Mouse (Mus musculus) liver, embryonic 13.5 days (tissue): Measurements from ENCODE around the gene Lrrc17. TPM values are rescaled to one million over a fixed set of nuclear protein-coding genes. Genes with fewer than 3 reads are reported as not detected.

Experiments used
- ATAC-seq: fragments of 200-750 bp; cut with Nextera tagmentation; 2 replicates; pipeline ENCODE4 v1.8.0; 2017; ENCODE audit warnings: low read depth, mild to moderate bottlenecking, moderate number of reproducible peaks, moderate library complexity
- DNase-seq: peaks from one replicate; pipeline ENCODE4 v3.0.0; 2022
- H3K27ac ChIP-seq: fragments of 300-500 bp; sonication (generic); 2 replicates; pipeline ENCODE4 v1.5.1; 2015; ENCODE audit warnings: moderate library complexity, mild to moderate bottlenecking, inconsistent platforms
- H3K27me3 ChIP-seq: fragments of 300-500 bp; sonication (generic); 2 replicates; pipeline ENCODE4 v1.6.1; 2015; ENCODE audit warnings: mild to moderate bottlenecking, inconsistent platforms
- H3K36me3 ChIP-seq: fragments of 300-500 bp; sonication (generic); 2 replicates; pipeline ENCODE4 v1.6.1; 2015; ENCODE audit warnings: mild to moderate bottlenecking, inconsistent platforms
- H3K4me1 ChIP-seq: fragments of 300-500 bp; sonication (generic); replicated peaks from 2 replicates; pipeline ENCODE4 v1.6.1; 2015; ENCODE audit warnings: inconsistent platforms
- H3K4me2 ChIP-seq: fragments of 300-500 bp; sonication (generic); 2 replicates; pipeline ENCODE4 v1.6.1; 2015; ENCODE audit warnings: inconsistent platforms, mild to moderate bottlenecking, moderate library complexity
- H3K4me3 ChIP-seq: fragments of 300-500 bp; sonication (generic); replicated peaks from 2 replicates; pipeline ENCODE4 v1.5.1; 2015; ENCODE audit warnings: mild to moderate bottlenecking, inconsistent platforms
- H3K9ac ChIP-seq: fragments of 300-500 bp; sonication (generic); 2 replicates; pipeline ENCODE4 v1.6.1; 2015; ENCODE audit warnings: mild to moderate bottlenecking, inconsistent platforms
- H3K9me3 ChIP-seq: fragments of 300-500 bp; sonication (generic); replicated peaks from 2 replicates; pipeline ENCODE4 v1.6.1; 2016; ENCODE audit warnings: inconsistent platforms
- WGBS: fragments of 180-500 bp; shearing (Covaris S2); methylation state at CpG from one replicate; pipeline ENCODE4 v1.1.7; 2015; ENCODE audit not compliant: insufficient replicate concordance; 5-methylcytosine and 5-hydroxymethylcytosine counted together
- polyA plus RNA-seq: library from polyadenylated mRNA; unstranded; fragments of >200 nt; fragmentation: Nextera tagmentation; extraction: Ambion mirVana; gene quantifications from 2 replicates; pipeline ENCODE4 v1.2.1, GENCODE M21; 2015

The Lrrc17 gene
- polyA plus RNA-seq, 1 experiment from 2014 or later: 2.5 TPM

- no peak overlapping the region for H3K27ac ChIP-seq
- no peaks in the 10 kb centered on the region for H3K4me1 ChIP-seq
- no peak overlapping the region for H3K4me3 ChIP-seq
- H3K27me3 ChIP-seq: no peaks in the 10 kb centered on the region
- WGBS: 67% methylated on average over 10 of the region's 10 CpGs
- H3K4me2 ChIP-seq: no peak overlapping the region
- H3K36me3 ChIP-seq: no peaks in the 10 kb centered on the region
- no peaks in the 10 kb centered on the region for H3K9me3 ChIP-seq
- ATAC-seq (no peak), DNase-seq (no peak)
- no peak overlapping the region for H3K9ac ChIP-seq
Observed at GRCm38 (mm10) chr5:21513363-21513762, 30.0 kb upstream of the Lrrc17 start.

- H3K4me3 ChIP-seq: no peak overlapping the region
- H3K9ac ChIP-seq: no peak overlapping the region
- DNase-seq: no peak
- no peaks in the 10 kb centered on the region for H3K9me3 ChIP-seq
- no peaks in the 10 kb centered on the region for H3K36me3 ChIP-seq
- no peaks in the 10 kb centered on the region for H3K27me3 ChIP-seq
- H3K27ac ChIP-seq: no peak overlapping the region
- no peak overlapping the region for H3K4me2 ChIP-seq
- H3K4me1 ChIP-seq: no peaks in the 10 kb centered on the region
- no peak for ATAC-seq
- WGBS: 63% methylated on average over 2 of the region's 2 CpGs
Observed at GRCm38 (mm10) chr5:21517562-21517961, 25.8 kb upstream of the Lrrc17 start.

DNA sequence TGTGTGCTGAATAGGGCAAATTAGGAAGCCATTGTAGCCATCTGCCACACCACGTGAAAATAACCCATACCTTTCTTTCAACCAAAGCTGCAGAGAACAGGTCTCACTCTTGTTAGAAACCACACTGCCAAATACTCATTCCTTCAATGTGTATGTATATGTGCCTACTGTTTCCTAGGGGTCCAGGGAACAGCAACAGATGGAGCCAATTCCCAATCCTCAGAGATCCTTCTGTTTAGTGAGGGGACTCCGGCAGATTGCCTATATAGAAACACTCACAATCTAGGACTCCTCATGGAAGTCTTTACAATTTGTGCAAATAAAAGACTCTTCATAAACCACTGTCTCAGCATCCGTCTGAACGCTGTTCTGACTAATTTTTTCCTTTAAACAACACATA, 25.2 kb upstream of the Lrrc17 start:
- H3K4me1 ChIP-seq: no peaks in the 10 kb centered on the region
- no peak overlapping the region for H3K4me2 ChIP-seq
- ATAC-seq (no peak), DNase-seq (no peak)
- no peaks in the 10 kb centered on the region for H3K9me3 ChIP-seq
- H3K27me3 ChIP-seq: no peaks in the 10 kb centered on the region
- H3K4me3 ChIP-seq: no peak overlapping the region
- 62% methylated on average over 4 of the region's 4 CpGs for WGBS
- no peak overlapping the region for H3K27ac ChIP-seq
- H3K9ac ChIP-seq: no peak overlapping the region
- H3K36me3 ChIP-seq: no peaks in the 10 kb centered on the region

DNA sequence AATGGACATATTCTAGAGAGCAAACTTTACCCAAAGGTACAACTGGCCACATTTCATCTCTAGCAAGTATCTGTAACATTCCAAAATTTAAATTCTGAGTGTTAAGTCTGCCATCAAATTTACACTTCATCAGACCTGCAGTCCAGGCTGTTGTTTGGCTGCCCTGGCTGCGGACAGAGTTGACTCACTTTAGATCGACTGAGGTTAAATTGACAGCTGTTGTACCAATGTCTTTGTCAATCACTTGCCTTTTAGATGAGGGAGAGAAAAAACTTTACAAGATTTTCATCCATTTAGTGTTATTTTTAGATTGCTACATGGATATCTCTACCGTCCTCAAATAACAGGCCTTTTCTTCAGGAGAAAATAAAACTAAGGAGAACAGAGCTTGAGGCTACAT, 24.2 kb upstream of the Lrrc17 start:
- Histone ChIP-seq H3K9me3 (no peaks in the 10 kb centered on the region), H3K27ac (no peak overlapping the region), H3K4me3 (no peak overlapping the region), H3K4me1 (no peaks in the 10 kb centered on the region), H3K36me3 (no peaks in the 10 kb centered on the region), H3K4me2 (no peak overlapping the region), H3K9ac (no peak overlapping the region), H3K27me3 (no peaks in the 10 kb centered on the region)
- ATAC-seq (no peak), DNase-seq (no peak)
- WGBS: 70% methylated on average over 3 of the region's 3 CpGs

GRCm38 (mm10) chr5:21526835-21527485, 16.4 kb upstream of the Lrrc17 start:
- DNase-seq: no peak
- Histone ChIP-seq H3K36me3 (no peaks in the 10 kb centered on the region), H3K9ac (no peak overlapping the region), H3K27me3 (no peaks in the 10 kb centered on the region), H3K9me3 (no peaks in the 10 kb centered on the region), H3K4me3 (no peak overlapping the region), H3K27ac (no peak overlapping the region), H3K4me2 (no peak overlapping the region), H3K4me1 (peaks cover 7% of the 10 kb centered on the region; the same call in 1 of the 2 replicates)
- ATAC-seq: no peak
- WGBS: 57% methylated on average over 11 of the region's 11 CpGs

GRCm38 (mm10) chr5:21527488-21527911, 15.9 kb upstream of the Lrrc17 start:
- no peaks in the 10 kb centered on the region for H3K9me3 ChIP-seq
- H3K27ac ChIP-seq: no peak overlapping the region
- 25% methylated on average over 4 of the region's 4 CpGs for WGBS
- DNase-seq: no peak
- no peak overlapping the region for H3K9ac ChIP-seq
- no peak overlapping the region for H3K4me3 ChIP-seq
- H3K4me1 ChIP-seq: peaks cover 7% of the 10 kb centered on the region; the same call in 1 of the 2 replicates
- no peaks in the 10 kb centered on the region for H3K36me3 ChIP-seq
- no peak overlapping the region for H3K4me2 ChIP-seq
- H3K27me3 ChIP-seq: no peaks in the 10 kb centered on the region
- no peak for ATAC-seq

DNA sequence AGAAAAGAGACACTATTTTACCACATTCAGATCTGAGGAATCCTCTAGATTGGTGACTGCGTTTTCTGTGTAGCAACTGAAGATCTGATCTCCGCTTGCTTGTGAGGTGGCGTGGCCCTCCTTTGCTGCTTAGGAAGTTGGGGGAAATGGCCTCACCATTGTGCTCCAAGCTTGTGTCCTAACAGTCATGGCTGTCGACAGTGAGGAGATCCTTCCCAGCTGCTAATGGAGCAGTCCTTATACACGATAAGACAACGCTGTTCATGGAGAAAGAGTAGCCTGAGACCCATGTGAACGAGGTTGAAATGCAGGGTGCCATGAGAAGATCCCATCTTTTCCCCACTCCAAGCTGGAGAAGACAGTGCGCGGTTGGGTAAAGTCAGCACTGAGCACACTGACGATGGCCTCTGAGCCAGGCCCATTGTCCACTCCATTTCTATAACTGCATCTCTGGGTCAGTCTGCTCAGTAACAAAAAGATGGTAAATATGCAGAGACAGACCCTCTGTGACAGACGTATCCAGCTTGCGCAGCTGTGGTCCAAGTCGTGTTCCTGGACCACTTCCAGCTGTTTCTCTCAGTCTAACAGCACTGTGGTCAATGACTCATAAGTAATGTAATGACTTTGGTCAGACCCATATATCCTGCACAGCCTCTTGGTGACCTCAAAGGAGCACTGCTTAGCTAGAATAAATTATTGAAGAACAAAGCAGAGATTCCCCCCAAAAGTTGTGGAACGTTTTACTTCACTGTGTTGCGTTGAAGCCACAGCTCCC, 15.1 kb upstream of the Lrrc17 start:
- no peak for ATAC-seq
- no peak overlapping the region for H3K4me3 ChIP-seq

DNA sequence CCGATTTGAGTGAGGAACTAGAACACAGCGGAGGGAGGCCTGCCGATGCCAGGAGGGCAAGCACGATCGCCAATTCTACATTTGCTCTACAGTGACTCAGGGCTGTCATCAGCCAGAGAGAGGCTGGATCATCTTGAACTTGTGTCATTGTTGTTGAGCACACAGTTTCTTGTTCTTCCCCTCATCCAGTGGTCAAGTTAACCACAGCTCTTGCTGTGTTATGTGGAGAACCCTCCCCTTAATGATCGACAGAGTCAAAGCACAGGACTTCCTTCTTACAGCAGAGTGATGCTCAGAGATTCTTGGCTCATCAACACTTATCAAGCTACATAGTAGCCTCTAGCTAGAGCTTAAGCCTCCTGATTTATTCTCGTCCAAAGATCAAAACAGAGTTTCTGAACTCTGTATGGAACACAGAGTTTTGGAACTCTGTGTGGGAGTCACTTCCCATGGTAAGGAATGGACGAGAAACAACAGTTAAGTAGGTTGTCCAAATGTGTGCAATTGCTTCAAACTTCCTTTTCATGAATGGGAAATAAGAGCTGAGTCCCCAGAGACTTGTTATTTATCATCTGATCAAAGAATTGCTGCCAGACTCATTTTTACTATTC, 14.1 kb upstream of the Lrrc17 start:
- Histone ChIP-seq H3K9me3 (no peaks in the 10 kb centered on the region), H3K4me1 (peaks cover 7% of the 10 kb centered on the region; the same call in 1 of the 2 replicates), H3K36me3 (no peaks in the 10 kb centered on the region), H3K4me2 (no peak overlapping the region), H3K27me3 (no peaks in the 10 kb centered on the region), H3K4me3 (no peak overlapping the region), H3K27ac (no peak overlapping the region), H3K9ac (no peak overlapping the region)
- no peak for ATAC-seq
- WGBS: 63% methylated on average over 8 of the region's 8 CpGs
- no peak for DNase-seq

More for the DNA sequence above, 15.1 kb upstream of the Lrrc17 start:
- no peak for DNase-seq
- no peaks in the 10 kb centered on the region for H3K9me3 ChIP-seq
- H3K9ac ChIP-seq: no peak overlapping the region
- H3K4me2 ChIP-seq: no peak overlapping the region
- no peaks in the 10 kb centered on the region for H3K36me3 ChIP-seq
- no peak overlapping the region for H3K27ac ChIP-seq
- no peaks in the 10 kb centered on the region for H3K27me3 ChIP-seq
- H3K4me1 ChIP-seq: peaks cover 7% of the 10 kb centered on the region; the same call in 1 of the 2 replicates
- WGBS: 72% methylated on average over 15 of the region's 15 CpGs

GRCm38 (mm10) chr5:21532126-21532525, 11.2 kb upstream of the Lrrc17 start:
- no peaks in the 10 kb centered on the region for H3K36me3 ChIP-seq
- H3K9ac ChIP-seq: no peak overlapping the region
- H3K4me1 ChIP-seq: peaks cover 7% of the 10 kb centered on the region; the same call in 1 of the 2 replicates
- 56% methylated on average over 2 of the region's 2 CpGs for WGBS
- H3K27ac ChIP-seq: no peak overlapping the region
- no peak for DNase-seq
- no peaks in the 10 kb centered on the region for H3K27me3 ChIP-seq
- H3K4me2 ChIP-seq: no peak overlapping the region
- no peaks in the 10 kb centered on the region for H3K9me3 ChIP-seq
- ATAC-seq: no peak
- no peak overlapping the region for H3K4me3 ChIP-seq

DNA sequence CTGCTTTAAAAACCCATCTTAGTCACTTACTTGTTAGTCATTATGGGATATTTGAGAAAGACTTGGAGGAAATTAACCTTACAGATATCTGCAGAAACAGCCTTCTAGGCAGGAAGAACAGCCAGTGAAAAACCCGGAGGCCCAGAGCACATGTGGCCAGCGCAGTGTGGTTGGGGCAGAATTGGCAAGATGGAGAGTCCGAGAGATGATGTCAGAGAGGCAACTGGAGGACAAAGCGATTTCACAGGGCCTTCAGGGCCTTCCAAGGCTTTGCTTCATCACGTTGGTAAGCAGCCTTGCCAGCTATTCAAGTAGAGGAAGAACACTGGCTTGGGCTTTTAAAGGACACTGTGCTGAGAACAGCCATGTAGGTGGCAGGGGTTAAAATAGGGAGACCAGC, 10.4 kb upstream of the Lrrc17 start:
- WGBS: 65% methylated on average over 5 of the region's 5 CpGs
- no peaks in the 10 kb centered on the region for H3K9me3 ChIP-seq
- H3K27ac ChIP-seq: no peak overlapping the region
- H3K27me3 ChIP-seq: no peaks in the 10 kb centered on the region
- no peak overlapping the region for H3K4me3 ChIP-seq
- H3K4me2 ChIP-seq: no peak overlapping the region
- 0 out of 2 replicates have a peak, but pooled peaks cover 3% of the 10 kb centered on the region for H3K4me1 ChIP-seq
- H3K36me3 ChIP-seq: no peaks in the 10 kb centered on the region
- ATAC-seq (no peak), DNase-seq (no peak)
- no peak overlapping the region for H3K9ac ChIP-seq

- no peaks in the 10 kb centered on the region for H3K9me3 ChIP-seq
- no peaks in the 10 kb centered on the region; the same call in 1 of the 2 replicates for H3K27me3 ChIP-seq
- WGBS: 71% methylated on average over 4 of the region's 4 CpGs
- H3K4me1 ChIP-seq: no peaks in the 10 kb centered on the region
- H3K4me3 ChIP-seq: no peak overlapping the region
- ATAC-seq: no peak
- no peak overlapping the region for H3K27ac ChIP-seq
- H3K9ac ChIP-seq: no peak overlapping the region
- DNase-seq: no peak
- no peak overlapping the region for H3K4me2 ChIP-seq
- no peaks in the 10 kb centered on the region for H3K36me3 ChIP-seq
Observed at GRCm38 (mm10) chr5:21542226-21542625, 1.1 kb upstream of the Lrrc17 start.
